Mouse (Mus musculus): ENCODE data around the gene Daam1. TPM values are rescaled to one million over a fixed set of nuclear protein-coding genes. Genes with fewer than 3 reads are reported as not detected.

Daam1 gene
- polyA plus RNA-seq, 1 experiment from 2014 or later, result 19.9 TPM

DNA sequence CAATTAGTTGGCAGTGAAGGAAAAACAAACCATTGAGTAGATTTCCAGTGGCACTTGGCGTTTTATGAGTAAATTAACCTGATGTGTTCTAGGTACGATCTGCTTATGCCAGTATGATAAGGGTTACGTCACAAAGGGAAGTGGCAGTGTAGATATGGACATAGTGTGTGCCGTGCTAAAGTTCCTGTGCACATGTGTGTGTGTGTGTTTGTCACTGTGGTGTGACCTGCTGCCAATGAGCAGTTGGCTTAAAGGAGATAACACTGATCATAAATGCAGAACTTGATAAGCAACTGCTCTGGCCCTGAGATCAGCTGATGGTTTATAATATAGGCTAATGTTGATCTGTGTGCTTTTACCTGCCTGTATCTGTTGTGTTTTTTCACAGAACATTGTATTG, 73.4 kb downstream of the Daam1 start:
- ATAC-seq (ENCODE audit: low FRiP score) (no peak), DNase-seq (ENCODE audit: low spot score, missing footprints) (no peak)
- Histone ChIP-seq H3K4me3 (ENCODE audit: low read depth, low read length) (no peak overlapping the region), H3K27me3 (ENCODE audit: control insufficient read depth, insufficient read depth, low read length) (no peaks in the 10 kb centered on the region), H3K9ac (ENCODE audit: low read length) (no peak overlapping the region), H3K9me3 (ENCODE audit: control insufficient read depth, low read length) (no peaks in the 10 kb centered on the region), H3K27ac (ENCODE audit: low read depth, low read length) (no peak overlapping the region), H3K4me2 (no peak overlapping the region), H3K4me1 (ENCODE audit: control insufficient read depth, insufficient read depth, low read length) (no peaks in the 10 kb centered on the region), H3K36me3 (ENCODE audit: control insufficient read depth, insufficient read depth, low read length) (0 out of 2 replicates have a peak, but pooled peaks cover 2% of the 10 kb centered on the region)
- 94% methylated on average over 4 of the region's 4 CpGs for WGBS

DNA sequence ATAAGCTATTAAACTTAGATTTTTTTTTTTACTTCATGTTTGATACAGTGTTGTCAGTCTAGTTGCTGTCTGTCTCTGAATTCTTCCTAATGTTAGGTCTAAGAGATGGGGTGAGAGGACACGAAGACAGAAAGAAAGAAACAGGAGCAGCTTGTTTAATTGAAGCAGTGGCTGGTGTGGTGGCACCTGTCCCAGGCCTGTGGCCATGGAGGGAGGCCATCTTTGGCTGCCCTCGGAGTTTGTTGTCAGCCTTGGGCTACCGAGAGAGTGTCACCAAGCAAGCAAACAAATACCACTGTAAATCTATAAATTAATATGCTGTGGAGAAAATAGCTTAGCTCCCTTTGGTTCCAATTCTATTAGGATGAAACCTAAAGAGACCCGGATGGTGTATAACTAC, 74.0 kb downstream of the Daam1 start:
- WGBS, result 88% methylated on average over 4 of the region's 4 CpGs
- Histone ChIP-seq H3K36me3 (ENCODE audit: control insufficient read depth, insufficient read depth, low read length) (0 out of 2 replicates have a peak, but pooled peaks cover 2% of the 10 kb centered on the region), H3K4me2 (no peak overlapping the region), H3K9me3 (ENCODE audit: control insufficient read depth, low read length) (no peaks in the 10 kb centered on the region), H3K27ac (ENCODE audit: low read depth, low read length) (no peak overlapping the region), H3K27me3 (ENCODE audit: control insufficient read depth, insufficient read depth, low read length) (no peaks in the 10 kb centered on the region), H3K4me3 (ENCODE audit: low read depth, low read length) (no peak overlapping the region), H3K4me1 (ENCODE audit: control insufficient read depth, insufficient read depth, low read length) (no peaks in the 10 kb centered on the region), H3K9ac (ENCODE audit: low read length) (no peak overlapping the region)
- no peak for DNase-seq (ENCODE audit: low spot score, missing footprints)
- no peak for ATAC-seq (ENCODE audit: low FRiP score)

DNA sequence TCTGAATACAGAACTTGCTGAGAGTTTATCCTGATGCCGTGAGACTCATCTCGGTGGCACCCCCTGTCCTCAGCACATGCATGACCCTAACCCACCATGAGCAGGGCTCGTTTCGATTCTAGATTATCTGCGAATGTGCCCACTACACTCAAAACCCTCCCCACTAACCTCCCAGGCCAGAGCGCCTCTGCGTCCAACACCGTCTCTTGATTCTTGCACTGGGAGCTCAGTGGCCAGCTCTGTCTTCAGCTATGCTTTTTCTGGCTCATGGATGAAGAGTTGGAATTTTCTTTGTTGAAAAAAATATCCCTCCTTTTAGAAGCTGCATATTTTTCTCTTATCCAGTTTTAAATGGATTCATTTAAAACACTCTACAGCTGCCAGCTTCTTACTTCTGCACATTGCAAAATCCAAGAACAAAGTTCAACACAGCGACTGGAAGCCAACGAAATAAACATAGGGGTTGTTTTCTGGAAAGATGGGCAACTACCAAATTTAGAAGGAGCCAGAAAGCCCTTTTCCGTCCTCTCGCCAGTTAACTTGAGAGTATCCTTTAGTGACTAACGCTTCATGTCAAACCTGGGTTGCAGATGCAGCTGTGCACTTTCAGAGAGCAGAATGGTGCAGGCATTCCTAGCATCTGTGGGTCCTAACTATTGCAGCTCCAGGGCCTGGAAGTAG, 74.9 kb downstream of the Daam1 start:
- no peaks in the 10 kb centered on the region for H3K9me3 ChIP-seq (ENCODE audit: control insufficient read depth, low read length)
- no peak overlapping the region for H3K4me2 ChIP-seq
- no peaks in the 10 kb centered on the region for H3K27me3 ChIP-seq (ENCODE audit: control insufficient read depth, insufficient read depth, low read length)
- no peak for DNase-seq (ENCODE audit: low spot score, missing footprints)
- WGBS, result 91% methylated on average over 13 of the region's 13 CpGs
- no peak overlapping the region for H3K9ac ChIP-seq (ENCODE audit: low read length)
- H3K36me3 ChIP-seq (ENCODE audit: control insufficient read depth, insufficient read depth, low read length), result 0 out of 2 replicates have a peak, but pooled peaks cover 2% of the 10 kb centered on the region
- no peak overlapping the region for H3K4me3 ChIP-seq (ENCODE audit: low read depth, low read length)
- no peak overlapping the region for H3K27ac ChIP-seq (ENCODE audit: low read depth, low read length)
- no peaks in the 10 kb centered on the region; the same call in 1 of the 2 replicates for H3K4me1 ChIP-seq (ENCODE audit: control insufficient read depth, insufficient read depth, low read length)
- ATAC-seq (ENCODE audit: low FRiP score), result no peak

DNA sequence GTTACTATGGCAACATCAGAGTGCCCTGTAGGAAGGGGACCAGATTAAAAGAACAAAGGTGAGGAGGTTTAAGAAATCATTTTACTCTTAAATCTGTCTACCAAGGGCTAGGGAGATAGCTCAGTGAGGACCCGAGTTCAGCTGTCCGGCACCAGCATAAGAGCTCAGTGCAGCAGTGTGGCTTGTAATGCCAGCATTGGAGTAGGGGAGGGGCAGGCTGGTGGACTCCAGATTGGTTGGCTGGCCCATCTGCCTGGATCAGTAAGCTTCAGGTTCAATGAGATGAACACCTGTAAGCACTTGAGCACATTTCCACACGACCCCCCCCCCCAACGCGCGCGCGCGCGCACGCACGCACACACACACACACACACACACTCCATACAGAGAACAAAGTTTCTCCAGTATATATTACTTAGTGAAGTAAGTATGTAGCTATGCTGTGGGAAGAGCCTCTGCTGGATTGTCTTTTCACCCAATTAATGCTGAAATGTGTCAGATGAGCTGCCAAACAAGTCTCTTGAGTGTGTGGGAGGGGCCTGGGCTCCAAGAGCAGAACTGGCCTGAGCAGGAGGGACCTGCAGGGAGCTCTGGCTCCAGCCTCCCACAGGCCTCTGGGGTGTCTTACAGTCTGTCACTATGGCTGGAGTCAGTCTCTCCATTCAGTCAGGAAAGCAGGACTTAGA, 75.8 kb downstream of the Daam1 start:
- Histone ChIP-seq H3K4me3 (ENCODE audit: low read depth, low read length) (no peak overlapping the region), H3K9me3 (ENCODE audit: control insufficient read depth, low read length) (no peaks in the 10 kb centered on the region), H3K4me1 (ENCODE audit: control insufficient read depth, insufficient read depth, low read length) (no peaks in the 10 kb centered on the region; the same call in 1 of the 2 replicates), H3K27ac (ENCODE audit: low read depth, low read length) (no peak overlapping the region), H3K36me3 (ENCODE audit: control insufficient read depth, insufficient read depth, low read length) (0 out of 2 replicates have a peak, but pooled peaks cover 2% of the 10 kb centered on the region), H3K9ac (ENCODE audit: low read length) (no peak overlapping the region), H3K4me2 (no peak overlapping the region), H3K27me3 (ENCODE audit: control insufficient read depth, insufficient read depth, low read length) (no peaks in the 10 kb centered on the region)
- DNase-seq (ENCODE audit: low spot score, missing footprints) (no peak), ATAC-seq (ENCODE audit: low FRiP score) (peak; percentile 64; the same call in 1 of the 2 replicates)
- whole genome bisulfite sequencing, result 87% methylated on average over 12 of the region's 12 CpGs

DNA sequence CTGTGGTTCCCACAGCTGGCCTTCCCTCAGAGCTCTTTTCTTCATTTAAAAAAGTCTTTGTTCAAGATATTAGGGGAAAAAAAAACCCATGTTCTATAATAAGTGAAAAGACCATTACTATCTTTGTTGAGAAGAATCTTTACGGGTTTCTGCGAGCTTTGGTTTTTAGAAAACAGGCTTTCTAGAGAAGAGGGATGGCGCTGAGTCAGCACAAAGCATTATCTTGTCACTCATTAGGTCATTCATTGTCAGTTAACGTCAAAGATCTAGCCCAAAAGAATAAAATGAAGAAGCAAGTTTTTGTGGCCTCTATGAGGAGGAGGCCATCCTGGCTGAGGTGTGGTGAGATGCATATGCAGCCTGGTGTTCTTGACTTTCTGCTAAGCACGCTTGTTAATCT, 78.1 kb downstream of the Daam1 start:
- H3K4me2 ChIP-seq, result no peak overlapping the region
- no peak overlapping the region for H3K4me3 ChIP-seq (ENCODE audit: low read depth, low read length)
- 88% methylated on average over 5 of the region's 5 CpGs for WGBS
- H3K27ac ChIP-seq (ENCODE audit: low read depth, low read length), result no peak overlapping the region
- H3K9me3 ChIP-seq (ENCODE audit: control insufficient read depth, low read length), result no peaks in the 10 kb centered on the region
- no peaks in the 10 kb centered on the region for H3K27me3 ChIP-seq (ENCODE audit: control insufficient read depth, insufficient read depth, low read length)
- H3K9ac ChIP-seq (ENCODE audit: low read length), result no peak overlapping the region
- H3K4me1 ChIP-seq (ENCODE audit: control insufficient read depth, insufficient read depth, low read length), result peaks cover 3% of the 10 kb centered on the region; the same call in 1 of the 2 replicates
- no peaks in the 10 kb centered on the region for H3K36me3 ChIP-seq (ENCODE audit: control insufficient read depth, insufficient read depth, low read length)
- ATAC-seq (ENCODE audit: low FRiP score), result no peak
- DNase-seq (ENCODE audit: low spot score, missing footprints), result no peak

DNA sequence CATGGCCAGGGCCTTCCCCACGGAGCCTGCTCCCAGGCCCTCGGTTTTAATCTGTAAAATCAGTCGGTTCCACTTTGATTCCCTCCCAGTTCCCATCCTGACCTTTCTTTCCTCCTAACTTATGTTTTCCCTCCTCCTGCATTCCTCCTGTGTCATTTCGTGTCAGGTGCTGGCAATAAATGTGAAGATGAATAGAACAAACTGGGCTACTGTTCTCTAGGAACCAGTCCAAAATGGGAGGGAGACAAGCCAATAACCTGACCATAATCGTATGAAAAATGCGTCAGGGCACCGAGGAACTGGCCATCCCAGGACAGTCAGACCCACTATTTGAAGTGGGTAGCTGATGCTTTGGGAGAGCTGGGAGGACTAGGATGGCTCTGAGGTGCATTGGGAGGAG, 79.4 kb downstream of the Daam1 start:
- Histone ChIP-seq H3K27ac (ENCODE audit: low read depth, low read length) (no peak overlapping the region), H3K9me3 (ENCODE audit: control insufficient read depth, low read length) (no peaks in the 10 kb centered on the region), H3K36me3 (ENCODE audit: control insufficient read depth, insufficient read depth, low read length) (no peaks in the 10 kb centered on the region), H3K27me3 (ENCODE audit: control insufficient read depth, insufficient read depth, low read length) (no peaks in the 10 kb centered on the region), H3K4me1 (ENCODE audit: control insufficient read depth, insufficient read depth, low read length) (peaks cover 3% of the 10 kb centered on the region; the same call in 1 of the 2 replicates), H3K4me3 (ENCODE audit: low read depth, low read length) (no peak overlapping the region), H3K4me2 (no peak overlapping the region), H3K9ac (ENCODE audit: low read length) (no peak overlapping the region)
- ATAC-seq (ENCODE audit: low FRiP score), result no peak
- whole genome bisulfite sequencing, result 71% methylated on average over 7 of the region's 7 CpGs
- DNase-seq (ENCODE audit: low spot score, missing footprints), result no peak

DNA sequence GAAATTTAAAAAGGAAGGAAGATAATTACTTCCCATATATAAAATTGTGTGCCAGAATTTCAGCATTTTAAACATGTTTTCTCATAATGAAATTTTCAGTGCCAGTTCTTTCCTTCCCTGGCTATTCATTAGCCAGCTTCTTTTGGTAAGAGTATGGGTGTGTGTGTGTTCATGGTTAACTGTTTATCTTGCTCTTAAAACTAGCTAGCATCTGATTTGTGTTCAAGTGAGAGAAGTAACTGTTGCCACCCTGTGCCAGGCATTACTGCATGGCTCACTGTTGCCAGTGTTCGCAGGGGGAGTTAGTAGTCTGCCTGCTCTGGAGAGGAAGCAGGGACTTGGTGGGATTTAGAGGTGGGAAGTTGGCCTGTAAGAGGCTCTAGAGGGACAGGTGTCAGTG, 81.4 kb downstream of the Daam1 start:
- no peak overlapping the region for H3K4me2 ChIP-seq
- no peaks in the 10 kb centered on the region for H3K36me3 ChIP-seq (ENCODE audit: control insufficient read depth, insufficient read depth, low read length)
- no peak overlapping the region for H3K9ac ChIP-seq (ENCODE audit: low read length)
- WGBS, result 94% methylated on average over 1 of the region's 1 CpGs
- peaks cover 3% of the 10 kb centered on the region; the same call in 1 of the 2 replicates for H3K4me1 ChIP-seq (ENCODE audit: control insufficient read depth, insufficient read depth, low read length)
- H3K4me3 ChIP-seq (ENCODE audit: low read depth, low read length), result no peak overlapping the region
- no peak overlapping the region for H3K27ac ChIP-seq (ENCODE audit: low read depth, low read length)
- DNase-seq (ENCODE audit: low spot score, missing footprints) (no peak), ATAC-seq (ENCODE audit: low FRiP score) (no peak)
- H3K9me3 ChIP-seq (ENCODE audit: control insufficient read depth, low read length), result no peaks in the 10 kb centered on the region
- no peaks in the 10 kb centered on the region for H3K27me3 ChIP-seq (ENCODE audit: control insufficient read depth, insufficient read depth, low read length)

DNA sequence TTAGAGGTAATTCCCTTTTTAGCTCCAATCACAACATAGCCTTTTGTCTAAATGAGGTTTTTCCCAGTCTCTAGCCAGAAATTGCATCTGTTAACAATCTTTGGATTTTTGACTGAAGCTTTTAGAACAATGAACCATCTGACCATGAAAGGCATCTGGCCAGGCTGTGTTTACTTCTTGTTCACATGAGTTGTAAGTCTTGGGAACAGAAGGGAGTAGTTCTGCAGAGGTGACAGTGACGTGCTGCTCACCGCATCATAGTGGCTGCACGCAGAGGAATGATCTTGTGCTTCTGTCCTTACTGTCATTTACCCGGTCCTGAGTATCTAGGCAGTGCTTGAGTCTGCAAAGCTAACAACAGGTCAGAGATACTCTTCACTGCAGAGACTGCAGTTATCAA, 88.3 kb downstream of the Daam1 start:
- DNase-seq (ENCODE audit: low spot score, missing footprints) (no peak), ATAC-seq (ENCODE audit: low FRiP score) (no peak)
- Histone ChIP-seq H3K9me3 (ENCODE audit: control insufficient read depth, low read length) (no peaks in the 10 kb centered on the region), H3K9ac (ENCODE audit: low read length) (no peak overlapping the region; the same call in 1 of the 2 replicates), H3K36me3 (ENCODE audit: control insufficient read depth, insufficient read depth, low read length) (no peaks in the 10 kb centered on the region), H3K4me2 (no peak overlapping the region), H3K4me3 (ENCODE audit: low read depth, low read length) (no peak overlapping the region), H3K27me3 (ENCODE audit: control insufficient read depth, insufficient read depth, low read length) (no peaks in the 10 kb centered on the region), H3K4me1 (ENCODE audit: control insufficient read depth, insufficient read depth, low read length) (peaks cover 34% of the 10 kb centered on the region), H3K27ac (ENCODE audit: low read depth, low read length) (peak overlapping the region; percentile 35; the same call in 1 of the 2 replicates)
- 74% methylated on average over 4 of the region's 4 CpGs for WGBS

DNA sequence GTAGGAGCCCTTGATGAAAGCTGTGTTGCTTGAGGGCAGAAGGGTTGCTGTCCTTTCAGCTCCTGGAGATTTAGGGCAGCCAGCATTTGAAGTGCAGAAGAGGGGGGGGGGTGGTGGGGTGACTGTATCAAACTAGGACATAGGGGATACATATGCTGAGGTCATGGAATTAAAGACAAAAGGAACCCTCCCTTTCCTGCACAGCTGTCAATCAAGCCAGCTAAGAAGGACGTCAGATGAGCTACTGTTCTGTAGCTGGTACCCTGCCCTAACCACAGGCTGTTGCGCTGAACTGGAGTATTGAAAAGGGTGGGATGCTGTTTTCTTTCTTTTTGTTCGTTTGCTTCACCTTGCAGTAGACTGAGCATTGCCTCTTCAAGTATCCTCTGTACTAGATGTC, 89.1 kb downstream of the Daam1 start:
- H3K4me3 ChIP-seq (ENCODE audit: low read depth, low read length), result no peak overlapping the region
- no peaks in the 10 kb centered on the region for H3K27me3 ChIP-seq (ENCODE audit: control insufficient read depth, insufficient read depth, low read length)
- peak; percentile 59 for ATAC-seq (ENCODE audit: low FRiP score)
- H3K9me3 ChIP-seq (ENCODE audit: control insufficient read depth, low read length), result no peaks in the 10 kb centered on the region
- 49% methylated on average over 3 of the region's 3 CpGs for WGBS
- 0 out of 2 replicates have a peak overlapping the region, but pooled peaks have one; percentile 2 for H3K9ac ChIP-seq (ENCODE audit: low read length)
- no peak for DNase-seq (ENCODE audit: low spot score, missing footprints)
- no peak overlapping the region for H3K27ac ChIP-seq (ENCODE audit: low read depth, low read length)
- no peaks in the 10 kb centered on the region for H3K36me3 ChIP-seq (ENCODE audit: control insufficient read depth, insufficient read depth, low read length)
- H3K4me1 ChIP-seq (ENCODE audit: control insufficient read depth, insufficient read depth, low read length), result peaks cover 34% of the 10 kb centered on the region
- no peak overlapping the region for H3K4me2 ChIP-seq

Measured in midbrain, embryonic 11.5 days (tissue).